Mouse (Mus musculus) forebrain, embryonic 11.5 days (tissue): Measurements from ENCODE around the gene Fuz. TPM values are rescaled to one million over a fixed set of nuclear protein-coding genes. Genes with fewer than 3 reads are reported as not detected.
A peak's percentile ranks its signal among the peaks of the same experiment; 100 is the strongest.

Experiments
- ATAC-seq: fragments of 200-750 bp; cut with Nextera tagmentation; replicated peaks from 2 replicates; pipeline ENCODE4 v1.8.0; 2017; ENCODE audit warnings: moderate TSS enrichment; ENCODE audit not compliant: low FRiP score
- DNase-seq: peaks from one replicate; pipeline ENCODE4 v3.0.0-alpha.2; 2017; ENCODE audit warnings: low spot score
- H3K27ac ChIP-seq: fragments of 300-500 bp; sonication (generic); 2 replicates; pipeline ENCODE4 v1.5.1; 2014; ENCODE audit warnings: low read depth, low read length
- H3K27me3 ChIP-seq: fragments of 300-500 bp; sonication (generic); 2 replicates; pipeline ENCODE4 v1.6.1; 2014; ENCODE audit warnings: mild to moderate bottlenecking, low read length, mixed read lengths; ENCODE audit not compliant: control insufficient read depth, insufficient read depth
- H3K36me3 ChIP-seq: fragments of 300-500 bp; sonication (generic); 2 replicates; pipeline ENCODE4 v1.6.1; 2014; ENCODE audit warnings: mild to moderate bottlenecking, low read length, moderate library complexity, mixed read lengths; ENCODE audit not compliant: control insufficient read depth, insufficient read depth
- H3K4me1 ChIP-seq: fragments of 300-500 bp; sonication (generic); replicated peaks from 2 replicates; pipeline ENCODE4 v1.6.1; 2014; ENCODE audit warnings: low read length, mixed read lengths; ENCODE audit not compliant: control insufficient read depth, insufficient read depth
- H3K4me2 ChIP-seq: fragments of 300-500 bp; sonication (generic); 2 replicates; pipeline ENCODE4 v1.6.1; 2014; ENCODE audit warnings: low read depth, mild to moderate bottlenecking, low read length, moderate library complexity, mixed read lengths; ENCODE audit not compliant: severe bottlenecking
- H3K4me3 ChIP-seq: fragments of 300-500 bp; sonication (generic); 2 replicates; pipeline ENCODE4 v1.5.1; 2014; ENCODE audit warnings: low read depth, low read length
- H3K9ac ChIP-seq: fragments of 300-500 bp; sonication (generic); 2 replicates; pipeline ENCODE4 v1.6.1; 2014; ENCODE audit warnings: low read length
- H3K9me3 ChIP-seq: fragments of 300-500 bp; sonication (generic); 2 replicates; pipeline ENCODE4 v1.6.1; 2016; ENCODE audit warnings: low read length, mixed read lengths; ENCODE audit not compliant: control insufficient read depth
- WGBS: fragments of 180-500 bp; shearing (Covaris S2); extraction: QIAGEN DNeasy Blood & Tissue Kit; methylation state at CpG from one replicate; pipeline ENCODE4 v1.1.7; 2014; 5-methylcytosine and 5-hydroxymethylcytosine counted together
- microRNA counts: library from miRNA; unstranded; fragments of <30 nt; microRNA quantifications from one replicate; lab custom pipeline; 2015
- microRNA-seq: library from miRNA; unstranded; fragments of <30 nt; microRNA quantifications from one replicate; pipeline ENCODE4, GENCODE M21; 2016; ENCODE audit not compliant: insufficient number of aligned reads
- polyA plus RNA-seq: library from polyadenylated mRNA; unstranded; fragments of >200 nt; fragmentation: Nextera tagmentation; extraction: Ambion mirVana; gene quantifications from 2 replicates; pipeline ENCODE4 v1.2.1, GENCODE M21; 2014

Fuz gene
- polyA plus RNA-seq, 1 experiment from 2014 or later = 32.9 TPM

- H3K4me1 ChIP-seq = peaks cover 10% of the 10 kb centered on the region
- H3K27ac ChIP-seq = no peak overlapping the region
- no peak overlapping the region for H3K9ac ChIP-seq
- no peaks in the 10 kb centered on the region for H3K9me3 ChIP-seq
- H3K4me2 ChIP-seq = no peak overlapping the region
- DNase-seq = no peak
- H3K4me3 ChIP-seq = no peak overlapping the region
- no peak for ATAC-seq
- peaks cover 13% of the 10 kb centered on the region for H3K27me3 ChIP-seq
- H3K36me3 ChIP-seq = no peaks in the 10 kb centered on the region
- WGBS = 77% methylated on average over 6 of the region's 6 CpGs
Measured at GRCm38 (mm10) chr7:44949922-44950321, 54.0 kb downstream of the Fuz start.

GRCm38 (mm10) chr7:44951960-44952359 lies 56.1 kb downstream of the Fuz start:
- Histone ChIP-seq H3K4me1 (peaks cover 10% of the 10 kb centered on the region), H3K9ac (peak overlapping the region; percentile 63; the same call in 1 of the 2 replicates), H3K4me3 (peak overlapping the region; percentile 41), H3K27me3 (peaks cover 13% of the 10 kb centered on the region), H3K36me3 (no peaks in the 10 kb centered on the region), H3K9me3 (no peaks in the 10 kb centered on the region), H3K27ac (no peak overlapping the region), H3K4me2 (peak overlapping the region; percentile 94)
- under 1% methylated on average over 10 of the region's 10 CpGs for WGBS
- DNase-seq (peak; percentile 75), ATAC-seq (peak; percentile 55)

MicroRNA genes within 50 kb of the gene (microRNA counts, 519-probe panel; counts per million panel counts)
- microRNA mmu-miR-707 (lab: Ali Mortazavi, UCI) = 31.2 counts per million

Small RNA genes within 50 kb of the gene (microRNA-seq; reads per million reads assigned to microRNA genes)
- gene Mir707 = not detected

Other genes with a start within 250 kb of the Fuz start
- gene Myh14, start 225.2 kb upstream of the Fuz start, polyA plus RNA-seq = 1.7 and 2.6 TPM in 2 replicates
- not detected in 2 replicates for gene Izumo2, start 187.3 kb upstream of the Fuz start, polyA plus RNA-seq
- 41.7 and 42.2 TPM in 2 replicates for gene Vrk3, start 147.7 kb upstream of the Fuz start, polyA plus RNA-seq
- 3.9 and 4.4 TPM in 2 replicates for gene Zfp473, start 145.0 kb upstream of the Fuz start, polyA plus RNA-seq
- 73.5 and 86.5 TPM in 2 replicates for gene Nup62, start 80.0 kb upstream of the Fuz start, polyA plus RNA-seq
- 1.1 and 1.4 TPM in 2 replicates for gene Il4i1, start 79.7 kb upstream of the Fuz start, polyA plus RNA-seq
- 3.2 and 3.4 TPM in 2 replicates for gene Atf5, start 79.4 kb upstream of the Fuz start, polyA plus RNA-seq
- 79.9 and 83.0 TPM in 2 replicates for gene Akt1s1, start 47.1 kb upstream of the Fuz start, polyA plus RNA-seq
- gene Tbc1d17, start 47.0 kb upstream of the Fuz start, polyA plus RNA-seq = 67.6 and 69.9 TPM in 2 replicates
- 31.6 and 32.1 TPM in 2 replicates for gene Pnkp, start 38.9 kb upstream of the Fuz start, polyA plus RNA-seq
- gene Ptov1, start 26.3 kb upstream of the Fuz start, polyA plus RNA-seq = 454 and 526 TPM in 2 replicates
- 135 and 139 TPM in 2 replicates for gene Med25, start 3.4 kb upstream of the Fuz start, polyA plus RNA-seq
- gene Ap2a1, start 33.4 kb downstream of the Fuz start, polyA plus RNA-seq = 88.8 and 93.4 TPM in 2 replicates
- 0.23 TPM in 1 of 2 replicates, not detected in the other for gene Tsks, start 47.1 kb downstream of the Fuz start, polyA plus RNA-seq
- gene Cpt1c, start 78.8 kb downstream of the Fuz start, polyA plus RNA-seq = 26.3 and 27.2 TPM in 2 replicates
- 286 and 301 TPM in 2 replicates for gene Prmt1, start 90.5 kb downstream of the Fuz start, polyA plus RNA-seq
- gene Irf3, start 101.6 kb downstream of the Fuz start, polyA plus RNA-seq = 75.3 and 86.0 TPM in 2 replicates
- 70.6 and 74.9 TPM in 2 replicates for gene Bcl2l12, start 102.6 kb downstream of the Fuz start, polyA plus RNA-seq
- 59.9 and 60.2 TPM in 2 replicates for gene Scaf1, start 120.3 kb downstream of the Fuz start, polyA plus RNA-seq
- 15.5 and 16.6 TPM in 2 replicates for gene Rras, start 121.9 kb downstream of the Fuz start, polyA plus RNA-seq
- 16.1 and 19.2 TPM in 2 replicates for gene Prr12, start 156.8 kb downstream of the Fuz start, polyA plus RNA-seq
- 52.6 and 64.0 TPM in 2 replicates for gene Nosip, start 166.3 kb downstream of the Fuz start, polyA plus RNA-seq
- 14.2 and 18.4 TPM in 2 replicates for gene Prrg2, start 166.6 kb downstream of the Fuz start, polyA plus RNA-seq
- 110 and 118 TPM in 2 replicates for gene Rcn3, start 196.1 kb downstream of the Fuz start, polyA plus RNA-seq
- 7.1 and 7.3 TPM in 2 replicates for gene Fcgrt, start 207.8 kb downstream of the Fuz start, polyA plus RNA-seq
- 1,418 and 1,481 TPM in 2 replicates for gene Rps11, start 228.4 kb downstream of the Fuz start, polyA plus RNA-seq
- gene Rpl13a, start 232.7 kb downstream of the Fuz start, polyA plus RNA-seq = 1,136 and 1,164 TPM in 2 replicates
- 0.45 and 0.55 TPM in 2 replicates for gene Gm45713, start 240.2 kb downstream of the Fuz start, polyA plus RNA-seq
- gene Flt3l, start 240.4 kb downstream of the Fuz start, polyA plus RNA-seq = 1.2 and 1.8 TPM in 2 replicates